Mouse (Mus musculus) mouse trophoblast stem cell (cell line): Measurements from ENCODE around the gene Cry2.

Source experiments
- in situ Hi-C, 2 experiments: fragments of 300-500 bp; cut with MseI, MboI; formaldehyde crosslinking; loops; 2 replicates in 1 of 2; 3 replicates in 1 of 2; pipeline ENCODE4 v1.15.1; 2025

Gene Cry2

GRCm38 (mm10) chr2:92388891-92389641 lies 44.8 kb downstream of the Cry2 start:
- in situ Hi-C loops = no loop called here

DNA sequence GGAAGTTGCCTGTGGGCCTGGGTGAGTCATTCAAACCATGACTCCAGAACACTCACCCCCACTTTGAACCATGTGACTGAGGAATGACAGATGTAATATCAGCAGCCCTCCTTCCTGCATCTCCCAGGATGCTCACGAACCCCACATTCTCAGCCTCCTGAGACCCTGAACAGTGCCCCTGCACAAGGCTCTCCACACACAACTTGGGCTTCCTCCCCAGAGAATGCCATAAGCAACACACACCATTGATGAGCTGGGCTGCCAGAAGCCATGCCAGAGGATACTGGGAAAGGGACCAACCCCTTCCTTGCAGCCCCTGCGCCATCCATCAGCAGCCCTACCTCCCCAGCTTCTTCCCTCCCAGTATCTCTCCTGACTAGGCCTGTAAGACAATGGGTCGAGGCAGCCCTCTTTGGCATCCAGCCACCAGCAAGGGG lies 45.7 kb downstream of the Cry2 start:
- in situ Hi-C loops = no loop called here

GRCm38 (mm10) chr2:92387646-92388045 lies 46.2 kb downstream of the Cry2 start:
- in situ Hi-C loops = no loop called here

DNA sequence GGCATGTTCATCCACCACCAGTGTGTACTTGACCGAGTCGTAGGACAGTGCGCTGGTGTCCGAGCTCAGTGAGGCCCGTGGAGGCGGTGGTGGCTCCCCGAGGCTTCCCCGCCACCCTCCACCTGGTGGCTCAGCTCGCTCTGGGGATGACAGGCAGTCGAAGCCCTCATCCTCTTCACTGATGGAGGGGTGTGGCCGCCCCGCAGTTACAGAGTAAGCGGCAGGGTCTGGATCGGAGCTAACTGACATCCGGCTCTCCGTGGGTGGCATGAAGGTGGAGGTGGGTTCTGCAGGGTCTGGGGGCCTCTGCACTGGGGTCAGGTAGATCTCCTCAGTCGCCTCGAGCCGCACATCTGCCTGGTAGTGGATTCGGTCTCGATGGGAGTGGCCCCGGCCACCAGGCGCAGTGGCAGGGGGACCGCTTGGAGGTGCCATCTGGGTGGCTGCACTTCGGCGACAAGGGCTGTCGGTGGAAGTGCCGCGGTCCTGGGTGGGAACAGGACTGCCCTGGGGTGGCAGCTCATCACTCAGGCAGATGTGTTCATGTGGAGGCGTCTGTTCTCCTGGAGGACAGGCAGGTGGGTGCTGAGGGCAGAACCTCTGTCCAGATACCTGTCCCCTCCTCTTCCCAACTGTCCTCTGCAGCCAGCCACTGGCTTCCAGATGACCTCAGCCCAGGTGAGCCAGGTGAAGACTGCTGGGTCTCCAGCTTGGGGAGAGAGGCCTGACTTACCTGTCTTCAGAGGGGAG lies 46.8 kb downstream of the Cry2 start:
- in situ Hi-C loops = no loop called here

DNA sequence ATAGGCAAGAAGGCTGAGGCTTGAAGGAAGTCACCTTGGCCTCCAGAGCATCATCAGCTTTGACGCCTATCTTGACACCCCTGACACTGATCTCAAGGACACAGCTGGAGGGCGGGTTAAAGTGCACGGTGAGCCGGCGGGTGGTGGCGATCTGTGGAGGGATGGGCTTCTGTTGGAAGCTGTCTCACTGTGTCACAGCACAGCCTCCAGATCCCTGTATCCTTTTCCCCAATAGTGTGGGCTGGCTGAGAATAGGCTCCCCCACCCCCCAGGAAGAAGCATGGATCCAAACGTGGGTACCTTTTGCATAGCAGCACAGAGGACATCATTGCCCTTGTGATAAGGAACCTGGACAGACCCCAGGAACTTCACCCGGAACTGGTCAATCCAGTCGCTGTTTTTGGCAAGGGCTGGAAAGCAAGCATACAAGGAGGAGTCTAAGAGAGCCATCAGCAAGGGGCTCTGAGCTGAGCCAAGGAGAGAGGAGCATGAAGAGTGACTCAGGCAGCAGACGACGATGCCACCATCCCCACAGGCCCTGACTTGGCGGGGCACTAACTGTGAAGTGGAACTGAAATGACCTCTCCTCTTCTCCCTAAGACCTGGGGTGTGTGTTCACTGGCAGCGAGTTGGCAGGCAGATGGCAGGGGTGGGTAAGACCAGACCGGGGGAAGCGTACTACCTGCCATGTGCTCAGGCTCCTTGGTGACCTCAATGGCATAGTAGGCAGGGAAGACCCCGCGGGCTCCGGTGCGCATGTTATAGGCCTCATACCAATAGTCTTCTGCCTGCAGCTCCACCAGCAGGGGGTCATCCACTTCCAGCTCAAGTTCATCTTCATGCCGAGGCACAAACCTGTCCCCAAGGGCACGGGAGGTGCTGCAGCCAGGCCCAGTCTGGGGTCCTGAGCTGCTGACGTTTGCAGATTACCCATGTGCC lies 48.5 kb downstream of the Cry2 start:
- in situ Hi-C loops = no loop called here

DNA sequence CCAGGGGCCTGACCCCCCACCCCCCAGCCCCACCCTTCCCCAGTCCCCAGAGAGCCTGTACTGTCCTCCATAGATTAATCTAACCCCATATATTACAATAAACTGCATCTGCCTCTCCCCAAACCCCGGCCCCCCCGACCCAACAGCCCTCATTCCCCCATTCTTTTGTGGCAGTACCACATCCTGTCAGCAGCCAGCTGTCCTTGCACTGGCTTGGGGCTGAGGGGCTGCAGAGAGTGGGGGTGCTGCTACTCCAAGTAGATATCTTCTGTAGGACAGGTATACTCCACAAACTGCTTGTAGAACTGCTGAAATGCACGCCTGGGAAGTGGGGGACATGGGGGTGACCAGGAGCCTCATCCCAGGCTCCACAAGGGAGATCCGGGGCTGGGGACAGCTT lies 49.7 kb downstream of the Cry2 start:
- in situ Hi-C loops = no loop called here

- in situ Hi-C loops = no loop called here
Observed at GRCm38 (mm10) chr2:92382759-92383158, 51.1 kb downstream of the Cry2 start.

- in situ Hi-C loops = no loop called here
Observed at GRCm38 (mm10) chr2:92381901-92382588, 51.8 kb downstream of the Cry2 start, which contains the start of gene 1700029I15Rik. 1700029I15Rik (plus strand) TSS chr2:92382538.

DNA sequence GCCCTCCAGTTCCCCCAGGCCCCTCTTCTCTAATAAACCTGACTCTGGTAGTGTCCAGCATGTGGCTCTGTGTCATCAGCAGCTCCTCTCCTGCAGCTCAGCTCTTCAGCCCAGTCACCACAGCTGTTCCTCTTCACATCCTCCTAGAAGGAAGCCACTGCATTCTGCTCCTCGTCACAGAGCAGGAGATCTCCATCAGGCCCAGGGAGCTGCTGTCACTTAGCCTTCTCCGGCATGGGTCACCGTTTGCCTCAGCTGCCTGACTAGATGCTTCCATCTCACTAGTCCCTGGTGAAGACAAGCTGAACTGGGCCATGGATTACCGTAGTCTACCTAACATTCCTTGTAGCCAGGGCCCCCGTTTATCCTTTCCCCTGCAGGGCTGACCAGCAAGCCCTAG lies 52.7 kb downstream of the Cry2 start:
- in situ Hi-C loops = no loop called here

DNA sequence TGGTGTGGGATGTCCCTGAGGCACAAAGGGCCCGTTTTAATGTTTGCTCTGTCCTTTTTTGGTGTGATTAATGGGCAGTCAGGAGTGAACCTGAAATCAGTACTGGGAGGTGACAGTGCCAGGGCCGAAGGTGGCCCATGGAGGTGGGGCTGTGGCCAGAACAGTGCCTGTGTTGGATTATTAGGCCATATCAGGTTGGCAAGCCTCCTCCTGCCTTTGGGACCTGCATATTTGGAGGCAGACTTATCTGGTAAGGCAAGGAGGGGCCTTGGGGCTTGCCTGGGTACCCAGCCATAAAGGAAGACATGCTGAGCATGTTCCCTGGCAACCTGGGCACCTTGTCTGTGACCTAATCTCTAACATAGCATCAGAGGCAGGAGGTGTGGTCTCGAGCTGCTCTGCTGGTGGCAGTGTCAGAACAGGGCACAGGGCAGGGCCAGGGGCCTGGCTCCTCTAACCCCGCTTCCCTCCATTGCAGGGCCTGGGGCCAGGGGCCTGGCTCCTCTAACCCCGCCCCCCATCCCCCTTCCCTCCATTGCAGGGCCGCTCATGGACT lies 53.3 kb downstream of the Cry2 start:
- in situ Hi-C loops = no loop called here

DNA sequence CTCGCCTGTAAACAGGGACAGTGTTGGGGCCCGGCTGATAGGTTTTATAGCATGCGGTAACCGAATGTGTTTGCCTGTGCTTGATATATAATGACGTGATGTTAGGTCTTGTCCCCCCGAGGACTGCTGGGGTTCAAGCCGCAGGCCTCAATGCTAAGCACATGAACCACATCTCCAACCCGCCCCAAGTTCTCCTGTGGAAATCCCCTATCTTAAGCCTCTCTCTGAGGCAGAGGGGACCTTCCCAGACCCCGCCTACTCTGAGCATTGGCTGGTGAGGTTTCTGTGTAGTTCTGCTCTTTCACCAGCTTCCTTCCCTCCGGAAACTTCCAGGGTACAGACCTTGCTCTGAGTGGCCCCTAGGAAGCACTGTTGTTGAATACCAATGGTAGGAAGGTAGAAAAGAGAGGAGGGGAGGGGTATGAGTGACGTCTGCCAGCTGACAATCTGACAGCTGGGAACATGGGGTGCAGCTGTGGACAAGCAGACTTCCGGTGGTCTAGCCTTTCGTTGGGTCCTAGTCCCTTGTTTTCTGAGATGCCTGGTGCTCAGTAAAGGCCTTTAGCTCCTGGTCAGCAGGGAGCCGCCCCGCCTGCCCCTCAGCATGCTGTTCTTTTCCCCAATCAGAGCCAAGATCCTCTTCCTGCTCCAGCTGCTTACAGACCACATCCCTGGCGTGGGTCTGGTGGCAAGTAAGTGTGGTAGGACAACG lies 53.9 kb downstream of the Cry2 start:
- in situ Hi-C loops = no loop called here

DNA sequence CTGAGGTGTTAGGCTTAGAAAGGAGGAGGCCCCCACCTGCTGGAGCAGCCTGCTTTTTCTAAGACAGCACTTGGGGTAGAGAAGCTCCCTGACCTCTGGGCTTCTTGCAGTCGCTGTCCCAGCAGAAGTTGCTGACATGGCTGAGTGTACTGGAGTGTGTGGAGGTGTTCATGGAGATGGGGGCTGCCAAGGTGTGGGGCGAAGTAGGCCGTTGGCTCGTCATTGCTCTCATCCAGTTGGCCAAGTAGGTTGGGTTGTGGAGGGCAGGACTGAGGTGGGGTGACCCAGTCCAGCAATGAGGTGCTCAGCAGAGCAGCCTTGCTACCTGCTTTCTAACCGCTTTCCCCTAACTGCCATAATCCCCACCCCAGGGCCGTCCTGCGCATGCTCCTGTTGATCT lies 56.5 kb downstream of the Cry2 start:
- in situ Hi-C loops = no loop called here

- in situ Hi-C loops = no loop called here
Observed at GRCm38 (mm10) chr2:92376300-92376699, 57.5 kb downstream of the Cry2 start.

GRCm38 (mm10) chr2:92375788-92376187 lies 58.1 kb downstream of the Cry2 start:
- in situ Hi-C loops = no loop called here

GRCm38 (mm10) chr2:92375099-92375623 lies 58.7 kb downstream of the Cry2 start:
- in situ Hi-C loops = no loop called here

DNA sequence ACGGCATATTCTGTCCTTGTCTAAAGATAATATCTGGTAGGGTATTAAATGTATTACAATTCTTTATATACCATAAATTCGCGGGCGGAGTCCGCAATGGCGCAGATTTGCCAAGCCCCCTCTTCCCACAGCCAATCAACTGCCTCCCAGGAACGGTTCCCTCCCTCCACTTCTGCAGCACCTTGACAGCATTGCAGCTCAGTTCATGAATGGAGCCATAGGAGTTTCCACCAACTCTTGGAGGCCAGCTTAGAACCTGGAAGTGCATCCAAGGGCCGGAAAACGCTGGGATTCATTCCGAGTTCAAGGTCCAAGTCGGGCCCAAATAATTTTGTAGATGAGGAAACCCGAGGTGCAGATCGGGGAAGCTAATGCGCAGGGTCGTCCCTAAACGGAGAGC lies 59.3 kb downstream of the Cry2 start, which contains the start of the genes Pex16 and Large2:
Gene Pex16, plus strand, starts transcription at position 163 of the 400 bp plus-strand sequence.
Gene Large2, minus strand, starts transcription at position 356 of the 400 bp plus-strand sequence.
- in situ Hi-C loops = no loop called here

DNA sequence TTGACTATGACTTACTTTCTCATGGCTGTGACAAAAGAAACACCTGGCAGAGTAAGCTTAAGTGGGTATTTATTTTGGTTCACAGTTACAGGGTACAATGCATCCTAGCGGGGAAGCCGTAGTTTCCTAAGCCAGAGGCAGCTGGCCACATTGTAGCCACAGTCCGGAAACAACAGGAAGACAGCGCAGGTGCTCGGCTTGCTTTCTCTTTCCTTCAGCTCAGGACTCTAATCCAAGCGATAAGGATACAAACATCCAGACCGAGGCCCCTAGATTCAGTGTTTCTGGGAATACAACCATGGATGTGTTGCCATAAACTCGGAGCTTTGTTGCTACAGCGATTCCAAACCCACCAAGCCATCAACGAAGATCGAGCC lies 60.4 kb downstream of the Cry2 start:
- in situ Hi-C loops = no loop called here

DNA sequence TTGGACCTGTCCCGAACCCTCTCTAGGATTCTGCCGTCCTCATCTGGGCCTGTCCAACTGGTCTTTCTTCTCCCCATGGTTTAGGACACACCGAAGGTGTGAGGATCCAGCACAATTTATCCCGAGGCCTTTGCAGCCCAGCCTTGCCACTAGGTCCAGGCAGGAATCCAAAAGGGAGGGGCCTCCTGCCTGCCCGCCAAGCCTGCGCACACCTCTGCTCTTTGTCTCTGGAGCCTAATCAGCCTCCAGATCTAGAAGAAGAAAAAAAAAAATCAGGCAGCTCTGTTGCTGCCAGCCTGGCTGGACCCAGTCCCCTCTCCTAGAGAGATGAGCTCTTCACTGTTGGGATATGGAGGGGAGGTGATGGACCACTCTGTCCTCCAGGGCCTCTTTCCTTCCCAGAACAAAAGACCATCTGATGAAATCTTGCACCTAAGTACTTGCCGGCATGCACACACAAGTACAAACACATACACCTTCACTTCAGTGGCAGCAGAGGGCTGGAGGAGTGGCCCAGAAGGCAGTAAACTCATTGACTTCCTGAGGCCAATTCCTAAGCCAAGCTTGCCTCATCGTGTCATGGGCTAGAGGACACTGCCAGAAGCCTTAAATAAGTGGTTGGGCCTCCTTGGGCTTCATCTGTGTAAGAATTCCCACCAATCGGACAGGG lies 60.9 kb downstream of the Cry2 start:
- in situ Hi-C loops = no loop called here

DNA sequence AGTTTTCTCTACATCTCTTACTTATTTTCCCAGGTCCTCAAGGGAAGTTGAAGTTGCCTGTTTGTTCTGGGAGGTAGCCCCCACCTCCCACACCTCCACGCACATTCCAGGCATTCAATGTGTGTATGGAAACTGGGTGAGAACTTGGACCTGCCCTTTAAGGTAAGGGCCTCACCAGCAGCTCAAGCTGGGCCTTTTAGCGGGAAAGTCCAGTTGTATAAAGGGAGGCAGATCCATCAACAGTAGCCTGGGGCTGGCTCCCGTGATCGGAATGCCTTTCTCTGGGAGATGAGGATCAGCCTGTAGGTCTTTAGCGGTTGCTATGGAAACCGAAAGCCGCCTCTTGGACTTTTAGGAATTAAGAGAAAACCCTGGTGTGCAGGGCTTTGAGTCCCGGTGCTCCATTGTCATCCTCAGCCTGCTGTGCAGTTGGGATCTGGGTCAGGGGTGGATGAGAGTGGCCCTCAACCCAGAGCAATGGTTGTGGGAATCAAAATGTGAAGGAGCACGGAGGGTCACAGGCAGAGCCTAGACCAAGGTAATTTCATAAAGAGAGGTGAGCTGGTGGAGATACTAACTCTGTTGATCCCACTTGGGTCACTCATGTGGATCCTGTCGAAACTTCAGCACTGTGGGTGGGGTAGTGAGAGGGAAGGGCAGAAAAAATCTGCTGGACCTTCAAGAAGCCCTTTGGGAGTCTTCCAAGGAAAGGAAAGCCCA lies 61.7 kb downstream of the Cry2 start:
- in situ Hi-C loops = no loop called here
